Mouse (Mus musculus): ENCODE measurements at regions not wholly inside any gene's neighbourhood (a gene's known extent, or its start where the extent isn't known, plus 50 kb on each side); places are given as distances from the start of the nearest gene placed in this dataset.

DNA sequence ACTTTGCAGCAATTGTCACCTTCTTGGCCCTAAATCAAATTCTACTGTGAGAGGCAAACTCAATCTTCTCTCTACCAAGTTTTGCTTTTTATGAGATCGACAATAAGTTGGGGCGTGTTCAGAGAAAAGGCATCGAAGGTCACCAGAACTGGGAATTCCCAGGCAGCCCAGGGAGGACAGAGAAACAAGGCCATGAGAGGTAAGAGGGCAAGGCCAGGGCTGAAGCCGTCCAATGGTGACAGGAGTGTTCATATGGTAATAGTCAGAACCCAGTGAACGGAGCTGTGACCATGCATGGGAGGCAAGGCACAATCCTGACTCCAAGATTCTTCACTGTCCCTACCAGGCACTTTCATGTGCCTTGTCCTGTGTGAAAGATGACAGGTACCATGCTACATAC, 130.8 kb upstream of the Zmiz1 start:
- in situ Hi-C loops (cut with MboI), result no loop called here

DNA sequence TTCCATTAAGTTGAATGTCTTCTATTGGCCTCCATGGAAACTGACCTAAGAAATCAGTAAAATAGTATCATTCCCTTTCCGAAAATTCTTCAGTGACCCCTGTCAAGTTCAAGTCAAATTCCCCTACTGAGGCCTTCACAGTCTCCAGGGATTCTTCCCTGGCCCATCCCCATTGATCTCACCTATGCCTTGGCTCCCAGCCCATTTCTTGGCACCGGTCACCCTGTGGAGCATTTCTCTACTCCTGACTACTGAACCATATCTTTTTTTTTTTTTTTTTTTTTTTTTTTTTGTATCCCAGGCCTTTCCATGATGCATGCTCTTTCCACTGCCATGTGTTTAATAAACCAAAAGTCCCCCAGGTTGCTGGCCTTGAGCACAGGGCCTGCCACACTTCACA, 124.8 kb upstream of the Zmiz1 start:
- in situ Hi-C loops (cut with MboI), result no loop called here

- in situ Hi-C loops (cut with MboI), result no loop called here
Observed at GRCm38 (mm10) chr14:25336875-25337274, 122.1 kb upstream of the Zmiz1 start.

GRCm38 (mm10) chr14:25338404-25339051, 120.5 kb upstream of the Zmiz1 start:
- in situ Hi-C loops (cut with MboI), result no loop called here

DNA sequence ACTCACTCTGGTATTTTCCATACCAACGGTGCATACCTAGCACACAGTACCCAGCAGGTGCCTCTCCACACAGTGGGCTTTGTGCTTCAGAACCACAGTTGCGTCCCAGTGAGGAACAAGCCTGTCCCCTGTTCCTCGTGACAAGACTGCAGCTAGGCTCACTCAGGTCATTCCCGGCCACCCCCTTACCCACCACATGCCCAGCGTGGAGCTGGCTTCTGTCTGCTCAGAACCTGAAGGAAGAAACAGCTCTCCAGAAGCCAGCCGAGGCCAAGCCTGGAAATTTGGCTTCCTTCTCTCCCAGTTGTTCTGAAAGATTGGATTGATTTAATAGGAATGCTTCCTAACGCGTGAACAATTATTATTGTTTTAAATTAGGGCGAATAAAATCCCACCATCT, 118.1 kb upstream of the Zmiz1 start:
- in situ Hi-C loops (cut with MboI), result no loop called here

- in situ Hi-C loops (cut with MboI), result no loop called here
Observed at GRCm38 (mm10) chr14:25341848-25342427, 117.0 kb upstream of the Zmiz1 start.

- in situ Hi-C loops (cut with MboI), result no loop called here
Observed at GRCm38 (mm10) chr14:25342865-25343565, 116.0 kb upstream of the Zmiz1 start.

GRCm38 (mm10) chr14:25345995-25346394, 113.0 kb upstream of the Zmiz1 start:
- in situ Hi-C loops (cut with MboI), result no loop called here

DNA sequence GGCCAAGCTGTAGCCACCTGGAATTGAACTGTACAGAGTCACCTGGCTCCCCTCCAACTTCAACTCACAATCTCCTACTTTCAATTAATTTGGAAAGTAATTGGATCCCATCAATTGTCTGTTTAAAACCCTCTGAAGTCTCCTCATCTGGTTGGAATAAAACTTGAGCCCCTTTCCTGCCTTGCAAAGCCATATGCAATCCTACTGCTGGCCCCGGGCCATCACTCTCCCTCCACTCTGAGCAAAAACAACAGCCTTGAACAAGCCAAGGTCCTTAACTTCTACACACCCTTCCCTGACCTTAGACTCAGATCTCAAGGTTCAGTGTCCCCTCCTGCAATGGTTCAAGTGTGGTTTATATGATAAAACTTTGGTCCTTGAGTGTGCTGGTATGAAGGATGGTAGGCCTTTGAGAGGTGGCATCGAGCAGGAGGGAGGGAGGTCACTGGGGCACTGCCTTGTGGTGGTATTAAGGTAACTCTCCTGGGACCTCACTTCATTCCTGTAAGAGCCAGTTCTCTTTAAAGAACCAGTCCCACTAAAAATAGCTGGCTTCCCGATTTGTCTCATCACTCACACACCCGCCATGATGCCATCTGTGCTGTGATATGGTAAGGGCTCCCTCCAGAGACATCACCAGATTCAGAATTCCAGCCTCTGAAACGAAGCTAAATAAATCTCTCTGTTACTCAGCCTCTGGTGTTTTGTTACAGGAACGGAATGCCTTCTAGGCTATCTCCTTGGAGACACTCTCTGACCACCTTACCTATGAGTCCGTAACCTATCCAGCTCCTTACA, 112.0 kb upstream of the Zmiz1 start:
- in situ Hi-C loops (cut with MboI), result no loop called here

DNA sequence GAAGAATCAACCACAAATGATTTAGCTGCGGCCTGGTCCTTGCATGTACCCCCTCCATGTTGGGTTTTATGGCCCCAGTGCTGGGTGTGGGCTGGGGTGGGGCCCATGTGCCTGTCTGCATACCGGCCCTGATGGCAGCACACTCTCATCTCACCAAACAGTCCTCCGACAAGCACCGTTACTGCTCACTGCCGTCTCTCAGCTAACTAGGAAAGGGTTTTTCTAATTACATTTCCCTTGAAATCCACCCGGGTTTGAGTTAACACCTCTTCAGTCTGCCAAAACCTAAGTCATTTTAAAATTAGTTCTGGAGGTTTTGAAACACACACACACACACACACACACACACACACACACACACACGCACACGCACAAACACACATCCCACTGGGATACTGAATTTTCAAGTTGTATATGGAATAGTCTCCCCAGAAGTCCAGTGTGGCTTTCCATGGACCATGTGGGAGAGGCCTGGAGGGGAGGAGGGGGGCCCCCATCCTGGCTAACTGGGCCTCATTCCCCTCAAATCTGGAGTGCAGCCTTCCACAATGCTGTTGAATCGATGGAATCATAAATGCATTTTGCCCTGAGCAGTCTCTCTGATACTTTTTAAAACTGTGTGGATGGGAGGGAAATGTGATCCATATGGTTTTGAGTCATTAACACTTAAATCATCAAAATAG, 108.6 kb upstream of the Zmiz1 start:
- in situ Hi-C loops (cut with MboI), result no loop called here

DNA sequence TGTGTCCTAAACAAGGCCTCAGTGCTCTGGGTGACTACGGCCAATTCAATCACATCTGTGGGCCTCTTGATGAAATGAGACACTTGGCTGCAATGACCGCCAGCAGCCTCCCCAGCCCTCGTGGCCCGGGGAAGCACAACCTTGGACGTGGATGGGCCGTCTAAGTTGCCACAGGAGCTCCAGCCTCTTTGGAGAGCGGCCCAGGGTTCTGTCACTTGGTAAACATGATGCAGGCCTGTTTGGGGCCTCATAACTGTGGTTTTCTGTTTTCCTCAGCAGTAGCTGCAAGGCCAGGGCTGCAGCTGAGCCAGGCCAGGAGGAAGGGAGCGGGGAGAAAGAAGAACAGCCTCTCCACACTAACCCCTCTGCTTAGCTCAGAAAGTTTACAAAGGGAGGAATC, 105.2 kb upstream of the Zmiz1 start:
- in situ Hi-C loops (cut with MboI), result no loop called here

DNA sequence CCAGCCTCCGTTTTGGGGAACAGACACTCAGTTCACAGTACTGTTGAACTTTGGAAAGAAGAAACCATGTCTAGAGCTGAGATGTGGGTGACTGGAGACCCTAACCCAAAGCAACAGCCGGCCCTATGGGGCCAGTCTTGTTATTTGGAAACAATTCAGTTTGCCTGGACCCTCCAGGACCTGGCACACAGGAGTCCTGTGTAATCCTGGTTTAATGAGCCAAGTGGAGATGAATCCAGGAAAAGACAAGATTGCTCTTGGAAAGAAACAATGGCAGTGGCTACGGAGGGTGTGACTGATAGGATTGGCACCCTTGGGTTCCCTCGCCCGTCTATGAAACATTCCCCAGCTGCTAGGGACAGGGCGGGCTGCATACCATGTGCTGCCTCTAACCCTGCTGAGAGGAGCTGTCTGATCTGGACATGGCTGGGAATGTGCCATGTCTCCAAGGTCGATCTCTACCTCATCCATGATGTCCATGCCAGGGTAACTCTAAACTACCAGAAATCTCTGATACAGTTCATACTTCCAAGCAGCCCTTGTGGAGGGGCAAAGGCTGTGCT, 104.6 kb upstream of the Zmiz1 start:
- in situ Hi-C loops (cut with MboI), result no loop called here

GRCm38 (mm10) chr14:25357805-25358204, 101.2 kb upstream of the Zmiz1 start:
- in situ Hi-C loops (cut with MboI), result no loop called here

DNA sequence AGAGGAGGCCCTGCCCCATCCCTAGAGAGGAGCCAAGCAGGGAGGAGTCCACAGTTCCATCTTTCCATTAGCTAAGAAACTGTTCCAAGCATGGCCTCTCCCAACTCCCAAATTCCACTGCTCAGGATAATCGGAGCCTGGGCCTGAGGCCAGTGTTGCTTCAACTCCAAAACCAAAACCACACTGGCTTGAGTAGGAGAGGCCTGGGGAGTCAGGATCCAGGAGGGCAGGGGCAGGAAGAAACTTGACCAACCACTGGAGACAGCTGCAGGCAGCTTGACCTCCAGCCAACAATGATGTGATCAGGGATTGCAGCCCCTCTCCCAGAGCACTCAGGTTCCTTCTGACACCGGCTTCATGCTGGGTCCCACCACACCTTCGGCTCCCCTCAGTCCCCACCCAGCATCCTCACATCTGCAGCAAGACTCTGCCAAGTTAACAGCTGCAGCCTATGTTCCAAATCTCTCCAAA, 99.1 kb upstream of the Zmiz1 start:
- in situ Hi-C loops (cut with MboI), result no loop called here

- in situ Hi-C loops (cut with MboI), result no loop called here
Observed at GRCm38 (mm10) chr14:25360726-25361125, 98.3 kb upstream of the Zmiz1 start.

DNA sequence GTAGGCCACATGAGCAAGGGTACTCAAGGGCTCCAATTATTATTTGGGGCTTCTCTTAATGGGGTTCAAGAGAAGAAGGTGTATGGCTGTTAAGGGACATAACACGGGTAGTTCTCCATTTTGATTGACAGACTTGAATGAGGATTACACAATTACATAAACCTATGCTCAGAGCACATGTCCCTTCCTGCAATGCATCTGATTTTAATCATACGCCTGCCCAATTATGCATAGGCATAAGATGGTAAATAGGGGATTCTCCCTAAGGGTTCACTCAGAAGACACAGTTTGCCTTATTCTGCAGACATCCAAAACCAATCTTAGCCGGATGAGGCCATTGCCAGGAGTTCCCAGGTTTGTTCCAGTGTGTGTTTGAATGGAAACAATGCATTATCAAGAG, 97.9 kb upstream of the Zmiz1 start:
- in situ Hi-C loops (cut with MboI), result no loop called here

DNA sequence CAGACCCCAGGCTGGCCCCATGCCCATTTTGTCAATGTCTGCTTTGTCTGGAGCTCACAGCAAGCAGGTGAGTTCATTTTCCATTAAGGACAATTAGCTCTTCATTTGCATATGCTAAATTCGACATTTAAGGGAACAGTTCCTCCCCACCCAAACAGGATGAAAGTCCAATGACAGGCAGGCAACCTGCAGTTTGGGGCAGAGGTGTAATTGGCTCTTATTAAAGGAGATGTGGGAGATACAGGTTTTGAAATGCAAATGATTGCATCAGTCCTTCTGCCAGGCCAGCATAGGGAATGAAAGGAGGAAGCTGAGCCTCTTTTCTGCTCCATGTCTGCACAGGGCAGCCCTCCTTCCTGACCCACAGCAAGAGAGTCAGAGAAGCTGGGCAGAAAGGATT, 96.2 kb upstream of the Zmiz1 start:
- in situ Hi-C loops (cut with MboI), result no loop called here

GRCm38 (mm10) chr14:25365226-25365800, 93.7 kb upstream of the Zmiz1 start:
- in situ Hi-C loops (cut with MboI), result no loop called here

GRCm38 (mm10) chr14:25366009-25366408, 93.0 kb upstream of the Zmiz1 start:
- in situ Hi-C loops (cut with MboI), result no loop called here

DNA sequence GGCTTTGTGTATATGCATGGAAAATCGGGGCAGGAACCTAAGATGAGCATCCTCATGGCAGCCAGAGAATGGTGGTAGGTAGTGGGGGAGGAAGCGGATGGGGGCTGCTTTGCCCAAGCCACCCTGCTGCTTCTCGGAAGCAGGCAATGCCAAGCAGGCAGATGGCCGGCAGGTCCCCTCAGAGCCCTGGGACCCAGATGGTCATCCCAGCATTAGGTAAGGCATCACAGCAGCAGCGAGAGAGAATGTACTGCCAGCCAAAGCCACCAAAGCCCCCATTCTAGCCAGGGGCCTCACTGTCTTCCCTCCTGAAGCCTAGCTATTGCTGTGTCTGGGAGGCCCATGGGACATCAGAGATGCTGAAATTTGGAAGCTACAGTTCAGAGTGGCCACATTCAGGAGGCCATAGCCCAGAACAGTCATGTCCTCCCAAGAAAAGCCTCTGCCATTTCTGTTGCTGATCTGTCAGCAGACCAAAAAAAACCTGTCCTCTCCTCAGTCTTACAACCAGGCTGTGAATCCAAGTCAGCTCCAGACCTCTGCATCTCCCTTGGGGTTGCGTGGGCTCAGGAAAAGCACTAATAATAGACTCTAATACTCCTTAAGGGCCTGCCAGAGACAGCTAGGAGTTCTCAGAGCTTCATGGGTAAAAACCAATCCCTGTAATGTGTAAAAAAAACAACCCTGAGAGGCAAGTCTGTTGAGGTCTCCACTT, 88.5 kb upstream of the Zmiz1 start:
- in situ Hi-C loops (cut with MboI), result no loop called here

GRCm38 (mm10) chr14:25371021-25371400, 88.0 kb upstream of the Zmiz1 start:
- in situ Hi-C loops (cut with MboI), result no loop called here

All from mature B cell (primary cell).